Mouse (Mus musculus): ENCODE measurements around the gene Fpgs.

Gene Fpgs

DNA sequence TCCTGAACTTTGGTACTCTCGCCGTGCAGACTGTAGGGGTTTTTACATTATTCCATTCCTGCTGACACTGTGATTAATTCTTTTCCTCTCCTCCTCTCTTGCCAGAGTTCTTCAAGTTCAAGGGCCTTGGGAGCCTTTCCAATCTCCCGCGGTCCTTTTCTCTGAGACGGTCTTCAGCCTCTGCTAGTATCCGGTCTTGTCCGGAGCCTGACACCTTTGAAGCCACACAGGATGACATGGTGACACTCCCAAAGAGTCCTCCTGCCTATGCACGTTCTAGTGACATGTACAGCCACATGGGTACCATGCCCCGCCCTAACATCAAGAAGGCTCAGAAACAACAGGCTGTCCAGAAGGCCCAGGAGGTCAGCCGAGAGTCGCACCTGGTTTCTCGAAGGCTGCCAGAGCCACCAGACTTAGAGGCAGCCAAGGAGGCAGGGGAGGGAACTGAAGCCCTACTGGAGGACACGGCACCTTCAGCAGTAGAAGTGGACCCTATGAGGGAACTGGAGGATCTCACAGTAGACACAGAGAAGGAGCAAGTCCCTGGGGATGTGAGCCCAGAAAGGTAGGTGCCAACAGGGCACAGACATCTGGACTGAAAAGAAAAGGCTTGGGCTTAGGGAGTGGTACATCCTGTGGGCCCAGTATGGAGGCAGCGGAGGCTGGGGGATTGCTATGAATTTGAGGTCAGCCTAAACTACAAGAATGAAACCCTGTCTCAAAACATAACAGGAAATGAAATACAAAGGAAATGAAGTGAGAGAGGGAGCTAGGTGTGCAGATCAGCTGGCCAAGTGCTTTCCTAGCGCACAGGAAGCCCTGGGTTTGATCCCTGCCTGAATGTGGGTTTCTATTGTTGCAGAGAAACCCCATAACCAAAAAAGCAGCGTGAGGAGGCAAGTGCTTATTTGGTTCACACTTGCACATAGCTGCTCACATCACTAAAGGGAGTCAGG is 21.2 kb upstream of the Fpgs start:
- no peak for DNase-seq (ENCODE audit: low spot score in 2 of 2)

DNA sequence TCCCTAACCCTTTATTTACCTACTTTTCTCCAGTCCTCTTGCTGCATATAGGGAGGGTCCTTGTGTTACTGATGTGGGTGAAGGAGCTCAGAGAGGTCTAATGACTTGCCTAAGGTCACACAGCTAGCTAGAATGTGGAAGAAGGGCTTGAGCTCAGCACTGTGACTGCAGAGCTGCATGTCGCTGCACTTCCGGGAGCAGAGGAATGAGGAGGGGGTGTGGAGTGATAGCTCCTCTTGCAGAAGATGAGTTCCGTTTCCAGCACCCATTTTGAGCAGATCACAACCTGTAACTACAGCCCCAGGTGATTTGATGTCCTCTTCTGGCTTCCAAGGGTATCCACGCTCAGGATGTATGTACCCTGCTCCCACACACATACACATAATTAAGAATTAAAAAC is 20.2 kb upstream of the Fpgs start:
- DNase-seq (ENCODE audit: low spot score in 2 of 2), result no peak

DNA sequence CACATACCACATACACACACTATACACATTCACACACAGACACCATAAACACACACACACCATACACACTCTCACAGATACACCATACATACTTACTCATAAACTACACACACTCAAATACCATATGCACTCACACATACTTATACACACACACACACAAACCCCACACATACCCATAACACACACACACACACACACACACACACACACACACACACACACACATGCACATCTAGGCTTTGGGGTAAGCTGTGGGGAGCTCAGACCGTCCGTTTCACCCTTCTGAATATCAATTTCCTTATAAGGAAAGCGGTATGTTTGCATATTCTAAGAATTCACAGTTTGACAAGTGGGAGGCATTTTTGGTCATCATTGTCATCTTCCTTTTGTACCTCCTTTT is 18.6 kb upstream of the Fpgs start:
- no peak for DNase-seq (ENCODE audit: low spot score in 2 of 2)

DNA sequence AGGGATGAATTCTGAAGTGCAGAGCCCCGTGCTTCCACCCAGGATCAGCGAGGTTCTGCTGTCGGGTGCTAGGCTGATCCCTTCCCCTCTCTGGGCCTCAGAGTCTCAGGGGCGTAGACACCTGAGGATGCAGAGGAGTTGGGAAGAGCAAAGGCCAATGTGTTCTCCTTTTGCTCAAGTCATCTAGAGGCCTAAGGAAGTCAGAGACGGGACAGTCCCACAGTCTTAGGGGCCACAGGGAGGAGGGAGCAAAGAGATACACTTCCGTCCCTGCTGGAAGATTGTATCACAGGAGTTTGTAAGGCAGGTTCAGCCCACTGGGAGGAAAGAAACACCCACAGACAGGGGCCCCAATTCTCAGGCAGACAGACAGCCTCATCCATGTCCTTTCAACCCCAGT is 18.1 kb upstream of the Fpgs start:
- no peak for DNase-seq (ENCODE audit: low spot score in 2 of 2)

DNA sequence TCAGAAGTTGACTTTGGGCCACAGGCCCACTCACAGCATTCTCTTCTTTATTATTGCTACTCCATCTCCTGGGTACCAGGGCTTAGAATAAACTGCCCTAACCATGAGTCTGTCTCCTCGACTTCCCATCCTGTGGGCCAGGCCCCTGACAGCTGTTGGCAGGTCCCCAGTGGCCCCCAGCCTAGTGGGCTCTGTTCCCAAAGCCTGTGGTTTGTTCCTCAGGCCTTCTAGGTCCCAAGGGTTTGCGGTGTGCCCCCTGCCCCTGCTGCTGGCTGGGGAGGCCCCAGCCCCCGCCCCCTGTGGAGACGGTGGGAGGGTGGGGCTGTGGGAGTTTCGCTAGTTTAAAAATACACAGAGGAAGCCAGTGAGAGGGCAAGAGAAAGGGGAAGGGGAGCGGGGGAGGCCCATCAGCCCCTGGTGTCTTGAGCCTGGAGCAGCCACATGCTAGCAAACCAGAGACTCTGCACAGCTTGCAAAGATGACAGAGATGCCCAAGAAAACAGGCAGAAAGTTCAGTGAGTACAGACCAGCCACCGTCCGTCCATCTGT is 16.8 kb upstream of the Fpgs start, which contains the start of gene Sh2d3c:
Gene Sh2d3c, plus strand, starts transcription at position 375 of the 549 bp plus-strand sequence.
- DNase-seq (ENCODE audit: low spot score in 2 of 2), result peak; percentile 65 to 78

DNA sequence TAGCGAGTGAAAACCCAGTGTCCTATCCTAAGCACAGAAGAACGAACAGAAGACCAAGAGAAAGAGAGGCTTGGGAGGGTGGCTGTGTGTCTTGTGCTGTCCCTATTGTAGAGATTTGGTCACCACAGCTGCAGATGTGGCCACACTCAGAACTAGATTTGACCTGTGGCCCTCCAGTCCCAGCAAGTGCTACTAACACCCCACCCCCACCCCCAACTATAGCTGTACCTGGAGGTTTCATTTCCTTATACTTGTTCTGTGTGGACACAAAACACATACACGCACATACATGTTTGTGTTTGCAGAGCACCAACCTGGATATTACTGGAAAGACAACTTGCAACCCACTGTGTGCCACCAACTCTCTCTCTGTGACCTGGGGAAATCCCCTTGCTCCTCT is 16.1 kb upstream of the Fpgs start:
- DNase-seq (ENCODE audit: low spot score in 2 of 2), result no peak

DNA sequence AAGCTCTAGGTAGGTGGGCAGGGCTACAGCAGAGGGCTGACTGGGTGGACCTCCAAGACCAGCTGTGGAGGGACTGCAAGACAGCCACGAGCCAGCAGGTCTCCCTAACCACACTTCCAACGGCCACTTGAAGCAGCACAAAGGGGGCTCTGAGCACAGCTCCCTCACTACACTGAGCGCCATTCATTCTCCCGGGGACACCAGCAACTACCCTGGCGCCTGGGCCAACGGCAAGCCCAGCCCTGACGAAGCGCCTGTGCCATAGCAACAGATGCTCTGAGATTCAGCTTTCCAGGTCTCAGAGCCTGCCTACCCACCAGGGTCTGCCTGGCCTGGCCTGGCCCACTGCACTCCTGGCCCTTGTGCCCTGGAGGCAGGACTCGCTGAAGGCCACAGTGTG is 14.8 kb upstream of the Fpgs start:
- DNase-seq (ENCODE audit: low spot score in 2 of 2), result no peak

DNA sequence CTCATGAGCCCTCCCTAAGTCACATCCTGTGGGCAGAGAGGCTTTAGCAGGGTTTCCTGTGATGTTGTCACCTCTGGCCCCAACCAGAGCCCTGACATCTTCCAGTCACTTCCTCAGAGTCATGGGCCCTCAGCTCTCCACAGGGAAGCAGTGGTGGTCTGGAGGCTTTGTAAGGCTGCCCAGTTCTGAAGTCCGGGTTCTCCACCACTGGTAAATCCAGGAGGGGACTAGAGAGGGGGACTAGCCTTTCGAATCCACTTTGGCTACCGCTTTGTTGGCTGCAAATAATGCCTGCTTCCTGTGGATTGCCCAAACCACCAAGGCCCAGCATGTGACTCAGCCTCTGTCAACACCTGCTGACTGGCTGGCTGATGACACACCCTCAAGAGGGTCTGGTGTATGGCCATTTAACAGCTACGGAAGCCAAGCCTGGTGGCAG is 11.1 kb upstream of the Fpgs start:
- peak; percentile 54 to 73 for DNase-seq (ENCODE audit: low spot score in 2 of 2)

DNA sequence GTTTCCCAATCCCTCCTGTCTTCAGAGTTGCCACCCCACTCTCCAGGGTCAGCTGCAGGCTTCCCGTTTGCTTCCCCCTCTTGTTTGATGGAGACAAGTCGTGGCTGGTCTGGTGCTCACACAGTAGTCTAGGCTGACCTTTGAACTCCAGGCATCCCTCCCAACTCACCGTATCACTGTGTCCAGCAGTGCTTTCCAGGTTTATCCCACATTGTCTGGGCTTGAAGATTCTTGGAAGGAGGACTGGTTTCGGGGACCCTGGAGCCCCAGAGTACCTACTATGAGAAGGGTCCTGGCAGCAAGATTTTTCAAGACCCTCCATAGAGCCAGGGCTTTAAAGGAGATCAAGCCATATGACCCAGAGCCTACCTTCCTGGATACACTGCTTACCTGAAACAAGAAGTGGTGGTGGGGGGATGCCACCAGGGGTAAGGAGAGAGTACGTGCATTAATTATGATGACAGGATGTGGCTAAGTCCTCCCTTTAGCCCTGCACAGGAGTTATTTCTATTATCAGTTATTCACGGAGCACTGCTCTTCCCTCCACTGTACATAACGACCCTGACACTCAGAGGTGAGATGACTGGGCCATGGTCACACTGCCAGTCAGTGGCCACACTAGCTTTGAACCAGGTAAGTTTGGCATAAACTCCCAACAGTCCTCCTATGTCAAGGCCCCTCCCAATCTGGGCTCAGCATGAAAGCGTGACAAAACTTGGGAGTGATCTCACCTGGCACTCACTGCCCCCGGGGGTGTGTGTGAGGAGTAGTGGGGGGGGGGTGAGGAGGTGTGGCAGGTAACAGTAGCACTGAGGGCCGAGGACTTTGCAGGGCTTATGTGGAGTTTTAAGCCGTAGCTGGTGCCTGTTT is 10.4 kb upstream of the Fpgs start:
- no peak for DNase-seq (ENCODE audit: low spot score in 2 of 2)

DNA sequence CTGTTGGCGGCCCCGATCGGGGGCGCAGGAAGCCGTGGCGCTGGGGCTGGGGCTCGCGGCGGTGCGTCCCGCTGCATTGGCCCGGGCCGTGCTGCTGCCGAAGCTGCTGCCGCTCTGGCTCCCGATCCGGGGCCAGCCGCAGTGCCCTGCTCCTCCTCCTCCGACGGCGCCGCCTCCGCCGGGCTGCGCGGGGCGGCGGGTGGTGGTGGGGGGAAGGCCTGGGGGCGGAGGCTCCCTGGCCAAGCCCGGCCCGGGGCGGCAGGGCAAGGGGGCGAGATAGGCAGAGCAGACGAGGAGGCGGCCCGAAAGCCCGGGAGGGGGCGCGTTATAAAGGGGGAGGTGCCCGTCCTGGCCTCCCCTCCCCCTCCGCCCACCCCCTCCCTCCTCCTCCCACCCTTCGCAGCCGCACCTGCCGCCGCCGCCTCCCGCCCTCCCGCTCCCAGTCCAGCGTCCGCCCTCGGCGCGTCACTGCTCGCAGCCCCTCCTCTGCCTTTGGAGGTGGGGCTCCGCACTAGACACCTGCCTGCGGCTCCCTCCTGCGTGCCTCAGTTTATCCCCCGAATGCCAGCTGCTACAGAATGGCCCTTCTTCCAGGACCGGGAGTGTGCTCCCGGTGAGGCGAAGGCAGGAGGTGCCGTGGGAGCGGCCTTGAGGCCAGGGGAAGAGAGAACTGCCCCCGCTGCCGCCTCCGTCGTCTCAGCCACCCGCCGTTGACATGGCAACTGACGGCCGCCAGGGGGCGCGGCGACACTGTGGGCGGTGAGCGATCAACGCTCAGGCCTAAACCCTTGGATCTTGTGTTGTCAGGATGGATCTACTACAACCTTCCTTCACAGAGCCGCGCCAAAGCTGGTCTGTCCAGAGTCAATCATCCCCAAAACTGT is 9.2 kb upstream of the Fpgs start, which contains the start of gene Cdk9:
Gene Cdk9, minus strand, starts transcription at position 143 of the 884 bp plus-strand sequence.
- DNase-seq (ENCODE audit: low spot score in 2 of 2), result peak; percentile 92 to 98

DNA sequence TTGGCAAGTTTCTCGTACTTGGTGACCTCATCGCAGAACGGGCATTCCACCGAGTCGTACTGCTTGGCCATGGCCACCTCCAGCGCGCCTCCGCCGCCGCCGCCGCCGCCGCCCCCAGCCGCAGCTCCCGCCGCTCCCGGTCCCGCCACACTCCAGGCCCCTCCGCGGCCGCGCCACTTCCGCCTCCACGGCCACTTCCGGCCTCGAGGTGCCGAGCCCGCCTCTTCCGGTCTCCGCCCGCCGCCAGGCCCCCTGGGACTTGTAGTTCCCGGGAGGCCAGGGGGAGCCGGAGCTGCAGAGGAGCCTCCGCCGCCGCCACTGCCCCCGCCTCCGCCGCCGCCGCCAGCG is 8.6 kb upstream of the Fpgs start:
- peak; percentile 95 to 98 for DNase-seq (ENCODE audit: low spot score in 2 of 2)

DNA sequence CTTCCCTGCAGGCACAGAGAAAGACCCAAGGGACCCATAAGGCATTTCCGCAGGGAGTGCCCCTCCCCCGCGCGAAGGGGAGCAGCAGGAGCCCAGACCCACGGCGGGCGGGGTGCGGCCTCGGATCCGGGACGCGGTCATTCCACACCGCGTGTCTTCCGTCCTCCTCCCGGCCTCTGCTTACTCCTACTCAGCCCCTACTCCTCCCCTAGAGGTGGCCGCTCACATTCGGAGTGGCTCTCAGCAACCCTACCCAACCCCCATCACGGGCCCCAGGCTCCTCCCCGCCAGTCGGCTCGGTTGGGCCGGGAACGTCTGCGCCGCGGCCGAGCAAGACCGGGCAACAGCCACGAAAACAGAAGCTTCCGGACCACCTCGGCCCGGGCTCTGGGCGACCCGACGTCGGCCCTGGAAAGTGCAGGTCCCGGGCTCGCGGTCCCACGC is 8.2 kb upstream of the Fpgs start:
- DNase-seq (ENCODE audit: low spot score in 2 of 2), result peak; percentile 80 to 87

DNA sequence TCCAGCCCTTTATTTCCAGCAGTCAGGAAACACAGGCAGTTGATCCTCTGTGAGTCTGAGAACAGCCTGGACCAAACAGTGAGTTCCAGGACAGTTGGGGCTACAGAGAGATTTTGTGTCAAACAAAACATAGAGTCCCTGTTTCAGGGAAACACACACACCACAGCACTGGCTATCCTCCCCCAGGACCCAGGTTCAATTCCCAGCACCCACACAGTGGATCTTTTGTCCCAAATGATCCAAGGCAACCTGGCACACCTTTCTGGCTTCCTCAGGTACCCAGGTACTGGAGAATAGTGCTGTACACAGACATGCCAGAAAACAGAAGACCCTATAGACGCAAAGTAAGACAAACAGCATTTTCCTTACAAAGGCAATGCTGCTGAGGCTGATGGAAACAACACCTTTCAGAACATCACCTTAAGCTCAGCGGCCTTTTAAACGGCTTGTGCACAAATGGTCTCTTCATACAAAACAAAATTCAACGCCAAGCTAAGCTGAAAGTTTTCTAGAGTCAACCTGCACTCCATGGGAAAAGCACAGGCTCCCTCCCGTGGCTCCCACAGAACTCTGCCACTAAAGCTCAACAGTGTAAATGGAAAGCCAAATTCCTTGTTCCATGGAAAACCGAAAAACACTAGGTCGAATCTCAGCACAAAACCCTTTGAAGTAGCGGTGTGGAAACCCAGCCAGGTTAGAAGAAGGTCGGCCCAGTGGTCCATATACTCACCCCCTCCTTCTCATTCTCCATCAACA is 7.5 kb upstream of the Fpgs start:
- DNase-seq (ENCODE audit: low spot score in 2 of 2), result no peak

DNA sequence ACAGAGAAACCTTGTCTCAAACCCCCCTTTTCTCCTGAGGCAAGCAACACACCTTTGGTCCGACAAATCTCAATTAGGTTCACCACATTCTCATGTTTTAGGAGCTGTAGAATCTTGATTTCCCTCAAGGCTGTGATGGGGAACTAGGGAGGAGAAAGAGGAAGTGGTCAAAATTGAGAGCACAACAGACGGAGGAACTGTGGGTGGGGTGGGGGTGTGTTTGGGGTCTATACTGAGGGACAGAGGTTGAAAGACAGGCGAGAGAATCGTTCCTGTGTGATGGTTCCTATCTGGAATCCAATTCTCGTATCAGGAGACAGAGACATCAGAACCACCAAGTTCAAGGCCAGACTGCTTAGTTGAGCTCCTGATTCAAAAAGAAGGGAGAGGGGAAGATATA is 6.5 kb upstream of the Fpgs start:
- no peak for DNase-seq (ENCODE audit: low spot score in 2 of 2)

DNA sequence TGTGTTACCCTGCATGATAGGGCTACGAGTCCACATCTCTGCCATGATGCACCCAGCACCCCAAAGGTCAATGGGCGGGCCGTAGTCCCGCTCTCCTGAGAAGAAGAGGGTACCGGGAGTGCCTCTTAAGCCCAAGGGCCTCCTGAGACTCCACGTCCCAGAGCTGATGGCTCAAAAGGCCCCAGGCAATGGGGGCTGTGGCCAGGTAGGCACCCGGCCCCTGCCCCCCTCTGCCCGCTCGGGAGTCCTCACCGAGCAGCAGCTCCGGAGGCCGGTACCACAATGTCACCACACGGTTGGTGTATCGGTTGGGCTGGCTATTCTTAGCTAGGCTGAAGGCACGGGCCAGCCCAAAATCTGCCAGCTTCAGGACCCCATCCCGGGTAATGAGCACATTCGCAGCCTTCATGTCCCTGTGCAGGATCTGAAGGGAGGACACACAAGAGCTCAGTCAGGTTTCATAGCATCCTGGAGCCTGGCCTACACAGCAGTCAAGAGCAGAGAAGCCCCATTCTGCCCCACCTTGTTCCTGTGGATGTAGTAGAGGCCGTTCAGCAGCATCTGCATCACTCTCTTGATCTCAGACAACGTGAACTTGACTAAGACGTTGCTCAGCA is 5.7 kb upstream of the Fpgs start:
- no peak for DNase-seq (ENCODE audit: low spot score in 2 of 2)

DNA sequence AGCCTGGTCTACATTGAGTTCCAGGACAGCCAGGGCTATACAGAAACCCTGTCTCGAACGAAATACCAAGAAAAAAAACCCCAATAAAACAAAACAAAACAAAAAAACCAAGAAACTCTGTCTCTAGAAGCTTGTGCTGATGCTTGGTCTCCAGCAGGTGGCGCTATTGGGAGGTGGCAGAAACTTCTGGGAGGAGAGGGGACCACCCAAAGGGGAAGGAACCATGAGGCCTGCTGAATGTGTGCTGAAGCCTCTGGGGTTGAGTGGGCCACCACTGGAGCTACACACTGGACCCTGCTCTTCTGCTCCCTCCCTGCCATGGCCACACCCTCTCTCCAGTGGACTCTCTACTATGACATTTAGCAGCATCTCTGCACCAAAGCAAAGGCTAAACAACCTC is 4.7 kb upstream of the Fpgs start:
- peak; percentile 70 to 93 for DNase-seq (ENCODE audit: low spot score in 2 of 2)

DNA sequence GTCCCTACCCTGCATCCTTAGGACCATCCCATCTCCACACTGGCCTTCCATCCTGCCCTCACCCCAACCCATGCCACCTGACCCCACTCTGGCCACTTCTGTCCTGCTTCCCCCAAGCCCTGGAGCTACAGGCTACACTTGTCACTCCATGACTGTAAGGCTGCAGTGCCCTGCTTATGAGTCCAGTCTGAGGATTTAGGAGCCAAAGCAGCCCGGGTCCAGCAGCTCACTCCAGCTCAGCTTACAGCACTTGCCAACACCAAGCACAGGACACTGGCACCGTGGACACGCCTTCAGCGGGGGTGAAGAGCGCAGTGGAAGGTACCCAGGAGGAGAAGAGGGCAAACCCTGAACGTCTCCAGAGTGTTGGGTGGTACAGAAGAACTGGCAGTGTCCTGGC is 3.0 kb upstream of the Fpgs start:
- DNase-seq (ENCODE audit: low spot score in 2 of 2), result no peak

DNA sequence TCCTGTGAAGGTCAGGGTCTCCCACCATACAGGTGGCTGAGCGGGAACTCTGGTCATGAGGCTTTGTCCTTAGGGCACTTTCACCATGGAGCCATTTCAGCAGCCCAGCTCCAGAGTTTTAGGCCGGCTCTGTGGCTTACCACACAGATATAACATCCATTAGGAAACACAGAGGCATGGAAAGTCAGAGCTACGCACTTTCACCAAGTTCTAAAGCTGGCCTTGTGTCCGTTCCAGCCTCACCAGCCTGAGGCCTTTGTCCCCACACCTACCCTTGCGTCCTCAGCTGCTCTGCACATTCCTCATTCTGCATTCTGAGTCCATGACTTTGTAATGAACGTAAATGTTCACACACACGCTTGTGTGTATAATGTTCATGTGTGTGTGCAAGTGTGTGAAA is 1.1 kb upstream of the Fpgs start:
- no peak for DNase-seq (ENCODE audit: low spot score in 2 of 2)

DNA sequence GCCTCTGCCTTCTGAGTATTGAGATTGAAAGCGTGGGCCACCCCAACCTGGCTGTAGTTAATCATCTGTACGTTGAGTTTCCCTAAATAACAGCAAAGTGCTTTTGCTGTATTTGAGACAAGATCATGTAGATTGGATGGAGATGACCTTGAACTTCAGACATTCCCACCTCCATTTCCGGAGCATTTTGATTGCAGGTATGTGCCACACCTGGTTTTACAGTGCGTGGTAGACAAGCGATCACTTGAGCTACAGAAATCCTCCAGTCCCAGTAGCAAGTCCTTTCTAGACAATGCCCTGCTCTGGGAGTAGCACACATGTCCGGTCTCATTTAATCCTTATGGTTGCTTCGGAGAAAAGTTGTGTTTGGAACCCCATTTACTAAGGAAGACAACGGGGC is 899 bp downstream of the Fpgs start:
- no peak for DNase-seq (ENCODE audit: low spot score in 2 of 2)
